Mouse (Mus musculus) liver, embryonic 14.5 days (tissue): ENCODE measurements at regions not wholly inside any gene's neighbourhood (a gene's known extent, or its start where the extent isn't known, plus 50 kb on each side); places are given as distances from the start of the nearest gene placed in this dataset.

Experiments
- CTCF ChIP-seq: IDR thresholded peaks from 2 replicates; pipeline ENCODE4 v1.5.1; 2016; ENCODE audit warnings: antibody characterized with exemption, low read depth, control low read depth
- EP300 ChIP-seq: IDR thresholded peaks from 2 replicates; pipeline ENCODE4 v1.6.1; 2016; ENCODE audit warnings: antibody characterized with exemption, low read depth

- TF ChIP-seq CTCF (no peak), EP300 (no peak)
These were observed 313.1 kb upstream of the Adgrl2 start for GRCm38 (mm10) chr3:149303418-149303817.
